Mouse (Mus musculus) c-Kit-positive CD71-positive TER-119-negative erythroid progenitor cells, embryonic 14.5 days (primary cell): ENCODE data around the gene Arl1.
"Not testable (repeated sequence)": the region's sequence is repeated elsewhere in the genome, so short reads cannot be mapped to it uniquely, and the experiment has no call there.

Experiments
- DNase-seq: peaks from one replicate; pipeline ENCODE4 v3.0.0-alpha.2; 2013; ENCODE audit warnings: low read depth

Gene Arl1

DNA sequence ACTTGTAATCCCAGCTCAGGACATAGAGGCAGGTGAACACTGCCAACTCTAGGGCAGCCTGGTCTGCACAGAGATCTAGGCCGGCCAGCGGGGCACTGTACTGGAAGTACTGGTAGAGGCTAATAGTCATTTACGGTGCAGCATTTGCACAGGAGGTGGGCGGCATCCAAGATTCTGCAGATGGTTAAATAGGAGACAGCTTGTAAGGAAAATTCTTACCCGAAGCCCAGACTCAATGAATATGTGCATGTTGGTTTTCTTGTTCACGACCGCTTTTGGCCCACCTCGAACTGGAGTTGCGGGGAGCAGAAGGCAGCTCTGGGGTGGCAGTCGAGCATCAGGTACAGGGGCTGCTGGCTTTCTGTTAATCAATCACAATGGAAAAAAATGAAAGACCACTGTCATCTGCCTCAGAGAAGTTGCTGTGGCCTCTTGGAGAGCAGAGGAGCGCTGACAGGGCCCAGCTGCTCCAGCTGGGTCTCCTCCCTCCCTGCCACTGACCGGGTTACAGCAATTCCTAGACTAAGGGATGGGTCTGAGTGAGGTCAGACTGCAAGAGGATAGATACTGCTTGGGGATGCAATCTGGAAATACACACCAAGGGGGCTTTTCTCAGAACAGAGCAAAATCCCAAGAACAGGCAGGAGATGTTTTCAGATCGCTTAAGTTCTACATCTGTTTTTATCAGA is 31.0 kb downstream of the Arl1 start:
- no peak for DNase-seq

- DNase-seq: no peak
These were observed 34.9 kb downstream of the Arl1 start for GRCm38 (mm10) chr10:88765431-88766142.

GRCm38 (mm10) chr10:88768961-88769360 is 38.3 kb downstream of the Arl1 start:
- DNase-seq: no peak

GRCm38 (mm10) chr10:88769676-88770075 is 39.0 kb downstream of the Arl1 start:
- no peak for DNase-seq

GRCm38 (mm10) chr10:88772965-88773364 is 42.3 kb downstream of the Arl1 start:
- DNase-seq: not testable (repeated sequence)

DNA sequence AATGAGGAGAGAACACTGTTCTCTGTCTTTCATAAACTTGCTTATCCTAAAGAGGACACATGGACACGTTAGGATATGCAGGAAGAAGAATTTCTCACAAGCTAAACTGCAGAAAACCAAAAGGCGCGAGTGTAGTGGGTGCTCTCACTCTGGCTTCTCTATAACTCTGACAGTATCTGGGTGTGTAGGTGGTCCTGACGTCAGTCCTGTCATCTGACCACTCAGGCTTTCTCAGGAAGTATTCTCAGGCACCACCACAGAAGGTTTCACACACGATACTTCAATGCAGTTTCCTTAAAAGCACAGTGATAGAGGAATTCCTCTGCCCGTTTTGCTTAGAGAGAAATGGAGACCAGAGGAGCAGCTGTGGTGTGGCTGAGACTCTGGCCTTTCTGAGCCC is 45.5 kb downstream of the Arl1 start:
- no peak for DNase-seq

GRCm38 (mm10) chr10:88780716-88781115 is 50.1 kb downstream of the Arl1 start:
- no peak for DNase-seq

GRCm38 (mm10) chr10:88783135-88783534 is 52.5 kb downstream of the Arl1 start:
- not testable (repeated sequence) for DNase-seq

GRCm38 (mm10) chr10:88783941-88784340 is 53.3 kb downstream of the Arl1 start:
- DNase-seq: no peak

GRCm38 (mm10) chr10:88784513-88784931 is 53.9 kb downstream of the Arl1 start:
- no peak for DNase-seq

DNA sequence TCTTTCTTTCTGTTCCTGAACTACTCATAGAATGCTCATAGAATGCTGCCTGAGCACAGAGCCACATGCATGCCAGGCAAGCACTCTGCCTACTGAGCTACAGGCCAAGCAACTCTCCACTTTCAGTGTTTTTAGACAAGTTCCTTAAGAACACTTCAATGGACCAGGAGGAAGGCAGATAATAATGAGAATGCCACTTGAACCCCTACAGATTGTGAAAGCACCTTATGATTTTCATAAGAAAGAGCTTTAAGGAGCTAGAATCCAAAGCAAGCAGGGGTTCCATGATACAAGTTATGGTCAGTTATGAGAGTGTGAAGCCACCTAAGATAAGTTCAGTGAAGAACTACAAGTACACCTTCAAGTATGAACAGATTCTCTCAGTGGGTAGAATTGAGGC is 63.0 kb downstream of the Arl1 start:
- DNase-seq: no peak
